Mouse (Mus musculus) CH12.LX (cell line): ENCODE data around the gene Amt. TPM values are rescaled to one million over a fixed set of nuclear protein-coding genes. Genes with fewer than 3 reads are reported as not detected.

ENCODE experiments used
- DNase-seq: peaks from one replicate; pipeline ENCODE4 v3.0.0-alpha.2; 2013; ENCODE audit errors: extremely low read depth
- H3K27ac ChIP-seq: 2 replicates; pipeline ENCODE4 v1.5.1; 2012; ENCODE audit warnings: low read depth, mild to moderate bottlenecking, control low read depth, moderate library complexity; ENCODE audit not compliant: insufficient read depth
- H3K27me3 ChIP-seq: replicated peaks from 2 replicates; pipeline ENCODE3; 2012; ENCODE audit warnings: inconsistent platforms
- H3K36me3 ChIP-seq, 2 experiments: replicated peaks in 1 of 2; 2 replicates each; pipeline versions ENCODE3 to v1.6.1; 2012; ENCODE audit warnings: inconsistent platforms in 1 of 2, low read length in 1 of 2, mild to moderate bottlenecking in 1 of 2, mixed read lengths in 1 of 2, moderate library complexity in 1 of 2; ENCODE audit not compliant: control insufficient read depth in 1 of 2, insufficient read depth in 1 of 2
- H3K4me1 ChIP-seq, 2 experiments: 2 replicates each; pipeline ENCODE4 v1.6.1; 2012; ENCODE audit warnings: inconsistent platforms in 1 of 2, moderate library complexity in 1 of 2; ENCODE audit not compliant: insufficient read depth in 2 of 2, control insufficient read depth in 1 of 2
- H3K4me2 ChIP-seq: 2 replicates; pipeline ENCODE4 v1.6.1; 2012; ENCODE audit warnings: low read depth, mild to moderate bottlenecking, control low read depth; ENCODE audit not compliant: poor library complexity, insufficient read depth, severe bottlenecking
- H3K4me3 ChIP-seq, 3 experiments: fragments of 150-350 bp in 1 of 3; sonication (generic) in 1 of 3; replicated peaks in 1 of 3; 2 replicates each; pipeline versions ENCODE3 to v1.5.1; 2011 to 2012; ENCODE audit warnings: low read depth in 2 of 3, low read length in 2 of 3, mild to moderate bottlenecking in 2 of 3, moderate library complexity in 2 of 3, control low read depth in 1 of 3, improper control_type of control experiment in 1 of 3, inconsistent platforms in 1 of 3, mixed read lengths in 1 of 3; ENCODE audit not compliant: poor library complexity in 1 of 3
- H3K79me2 ChIP-seq: replicated peaks from 2 replicates; pipeline ENCODE4 v1.6.1; 2012; ENCODE audit warnings: mild to moderate bottlenecking, moderate library complexity; ENCODE audit not compliant: control insufficient read depth, poor library complexity, insufficient read depth, severe bottlenecking; ENCODE audit errors: extremely low read depth
- H3K9ac ChIP-seq: 2 replicates; pipeline ENCODE4 v1.6.1; 2012; ENCODE audit warnings: low read depth, mild to moderate bottlenecking, control low read depth, moderate library complexity; ENCODE audit not compliant: insufficient read depth
- H3K9me3 ChIP-seq: replicated peaks from 2 replicates; pipeline ENCODE3; 2012; ENCODE audit warnings: low read length, inconsistent platforms, mixed read lengths
- CHD1 ChIP-seq: IDR thresholded peaks from 2 replicates; pipeline ENCODE4 v1.6.1; 2012; ENCODE audit warnings: low read depth, low read length, improper control_type of control experiment, inconsistent platforms
- CTCF ChIP-seq, 2 experiments: IDR thresholded peaks in 1 of 2; conservative IDR thresholded peaks in 1 of 2; 2 replicates each; pipeline ENCODE4 v1.5.1; 2011 to 2012; ENCODE audit warnings: low read depth in 2 of 2, low read length in 2 of 2, improper control_type of control experiment in 1 of 2, inconsistent platforms in 1 of 2, mild to moderate bottlenecking in 1 of 2, moderate library complexity in 1 of 2
- E2F4 ChIP-seq: IDR thresholded peaks from 2 replicates; pipeline ENCODE4 v1.6.1; 2011; ENCODE audit warnings: low read depth, low read length, improper control_type of control experiment; ENCODE audit not compliant: insufficient replicate concordance
- EP300 ChIP-seq: IDR thresholded peaks from 2 replicates; pipeline ENCODE4 v1.6.1; 2011; ENCODE audit warnings: low read length, improper control_type of control experiment
- ETS1 ChIP-seq: conservative IDR thresholded peaks from 2 replicates; pipeline ENCODE4 v1.6.1; 2012; ENCODE audit warnings: low read depth, mild to moderate bottlenecking, inconsistent platforms, low read length, improper control_type of control experiment, moderate library complexity
- HCFC1 ChIP-seq: IDR thresholded peaks from 2 replicates; pipeline ENCODE4 v1.6.1; 2012; ENCODE audit warnings: low read depth, mild to moderate bottlenecking, inconsistent platforms, low read length, improper control_type of control experiment
- JUN ChIP-seq: IDR thresholded peaks from 2 replicates; pipeline ENCODE4 v1.6.1; 2011; ENCODE audit warnings: low read depth, mild to moderate bottlenecking, low read length, improper control_type of control experiment, moderate library complexity; ENCODE audit not compliant: insufficient read depth
- MAX ChIP-seq: IDR thresholded peaks from 2 replicates; pipeline ENCODE4 v1.6.1; 2011; ENCODE audit warnings: low read length, improper control_type of control experiment
- MEF2A ChIP-seq: IDR thresholded peaks from 2 replicates; pipeline ENCODE4 v1.6.1; 2014; ENCODE audit warnings: low read depth, mild to moderate bottlenecking, inconsistent platforms, low read length, improper control_type of control experiment, borderline replicate concordance
- MYC ChIP-seq: IDR thresholded peaks from 2 replicates; pipeline ENCODE4 v1.6.1; 2011; ENCODE audit warnings: low read depth, mild to moderate bottlenecking, improper control_type of control experiment, low read length
- PAX5 ChIP-seq: IDR thresholded peaks from 2 replicates; pipeline ENCODE4 v1.6.1; 2012; ENCODE audit warnings: low read length, inconsistent platforms, mixed read lengths
- SIN3A ChIP-seq: IDR thresholded peaks from 2 replicates; pipeline ENCODE4 v1.6.1; 2012; ENCODE audit warnings: low read length, improper control_type of control experiment, inconsistent platforms
- USF2 ChIP-seq: conservative IDR thresholded peaks from 2 replicates; pipeline ENCODE4 v1.6.1; 2011; ENCODE audit warnings: low read depth, low read length, improper control_type of control experiment
- ZKSCAN1 ChIP-seq: IDR thresholded peaks from 2 replicates; pipeline ENCODE4 v1.6.1; 2012; ENCODE audit warnings: low read depth, inconsistent platforms, low read length, improper control_type of control experiment, borderline replicate concordance
- dilution Hi-C: fragments of 300-500 bp; cut with MboI; formaldehyde crosslinking; loops from 2 replicates; pipeline ENCODE4 v1.14.3; 2020; ENCODE audit warnings: low sequenced_read_pairs; ENCODE audit not compliant: extremely low pct_unique_long_range_greater_than_20kb, extremely low pct_ligation_motif_present
- in situ Hi-C: fragments of 300-500 bp; cut with MboI; formaldehyde crosslinking; loops from 3 replicates; pipeline ENCODE4 v1.14.3; 2019; ENCODE audit warnings: low sequenced_read_pairs, low pct_ligation_motif_present, low pct_unique_long_range_greater_than_20kb, mixed read lengths
- polyA plus RNA-seq: library from polyadenylated mRNA; unstranded; fragments of >175 nt; gene quantifications from 2 replicates; pipeline ENCODE4 v1.2.1, GENCODE M21; 2012; ENCODE audit warnings: low read depth; ENCODE audit not compliant: insufficient read length
- total RNA-seq, 2 experiments: library from RNA; depleted of rRNA; stranded (reverse); fragments of 300-350 nt in 1 of 2; fragments of >200 nt in 1 of 2; gene quantifications; 2 replicates each; pipeline ENCODE4 v1.2.3; 2012 to 2014

The Amt gene
- total and polyA plus RNA-seq, 3 experiments: 1.1 to 2.7 (median 1.5) TPM

DNA sequence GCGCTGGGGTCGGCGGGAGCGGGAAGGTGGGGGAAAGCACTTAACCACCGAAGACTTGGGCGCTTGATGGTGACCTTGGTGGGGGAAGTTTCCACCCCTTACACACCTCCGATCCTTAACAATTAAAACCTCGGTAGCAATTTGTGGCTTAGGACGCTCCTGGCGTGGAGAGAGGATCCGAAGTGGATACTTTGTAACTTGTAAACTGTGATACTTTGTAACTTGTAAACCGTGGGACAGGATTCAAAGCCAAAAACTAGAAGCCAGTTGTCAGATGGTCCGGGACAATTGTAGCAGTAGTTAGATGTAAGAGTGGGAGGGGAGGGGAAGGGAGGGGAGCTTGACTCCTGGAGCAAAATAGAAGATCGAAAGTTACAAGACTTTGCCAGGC lies 51.6 kb downstream of the Amt start:
- Histone ChIP-seq H3K4me3 (peak overlapping the region; percentile 87 to 97 (median 92)), H3K79me2 (peaks cover 24% of the 10 kb centered on the region), H3K4me2 (peak overlapping the region; percentile 76), H3K9me3 (peaks cover 7% of the 10 kb centered on the region), H3K9ac (peak overlapping the region; percentile 89), H3K27me3 (no peaks in the 10 kb centered on the region), H3K4me1 (peaks cover 0 to 20% of the 10 kb centered on the region in 2 experiments; a peak in 2 of 4 replicates), H3K27ac (no peak overlapping the region), H3K36me3 (peaks cover 24 to 42% of the 10 kb centered on the region in 2 experiments)
- in situ Hi-C loops (no loop called here), dilution Hi-C loops (no loop called here)
- no peak for TF ChIP-seq JUN
- no peak for TF ChIP-seq CTCF (conservative IDR thresholded peaks at IDR 0.05 in 1 of 2, IDR thresholded peaks at IDR 0.05 in 1 of 2; ENCODE audit: low read depth in 2 of 2, low read length in 2 of 2)
- TF ChIP-seq MEF2A: no peak
- TF ChIP-seq SIN3A: no peak
- TF ChIP-seq HCFC1: no peak
- TF ChIP-seq USF2: no peak
- no peak for DNase-seq

DNA sequence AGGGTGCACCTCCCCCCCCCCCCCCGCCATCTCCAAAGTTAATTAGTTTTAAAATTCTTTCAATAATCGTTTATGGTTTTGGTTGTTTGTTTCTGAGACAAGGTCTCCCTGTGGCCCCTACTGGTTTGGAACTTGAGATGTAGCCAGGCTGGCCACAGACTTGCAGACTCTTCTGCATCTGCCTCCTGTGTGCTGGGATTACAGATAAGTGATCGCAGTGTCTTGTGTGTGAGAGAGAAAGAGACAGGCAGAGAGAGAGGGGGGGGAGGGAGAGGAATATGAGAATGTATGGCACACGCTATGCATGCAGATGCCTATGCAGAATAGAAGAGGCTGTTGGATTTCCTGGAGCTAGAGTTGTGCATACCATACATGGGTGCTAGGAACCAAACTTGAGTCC lies 53.1 kb downstream of the Amt start:
- in situ Hi-C loops (no loop called here), dilution Hi-C loops (no loop called here)
- Histone ChIP-seq H3K36me3 (peaks cover 35 to 53% of the 10 kb centered on the region in 2 experiments), H3K27ac (no peak overlapping the region), H3K9me3 (peaks cover 7% of the 10 kb centered on the region), H3K27me3 (no peaks in the 10 kb centered on the region), H3K9ac (no peak overlapping the region), H3K79me2 (peaks cover 24% of the 10 kb centered on the region), H3K4me1 (peaks cover 0 to 17% of the 10 kb centered on the region in 2 experiments; a peak in 2 of 4 replicates), H3K4me2 (no peak overlapping the region), H3K4me3 (no peak overlapping the region)
- DNase-seq: no peak
- no peak for TF ChIP-seq MYC
- TF ChIP-seq EP300: no peak
- no peak for TF ChIP-seq USF2
- no peak for TF ChIP-seq E2F4
- TF ChIP-seq CHD1: no peak
- TF ChIP-seq ZKSCAN1: no peak
- TF ChIP-seq MAX: no peak
- no peak for TF ChIP-seq ETS1
- no peak for TF ChIP-seq PAX5

Other genes starting within 250 kb of the Amt start
Only the 20 nearest of the 21 such genes appear.
- 2.0 and 3.1 TPM in 2 replicates for gene Amigo3, start 243.7 kb upstream of the Amt start, total RNA-seq (2012; rRNA removed)
- gene Amigo3, start 243.7 kb upstream of the Amt start, total RNA-seq (2014; rRNA removed): 1.7 and 2.2 TPM in 2 replicates
- gene Amigo3, start 243.7 kb upstream of the Amt start, polyA plus RNA-seq: 3.3 and 4.4 TPM in 2 replicates
- 33.2 and 59.6 TPM in 2 replicates for gene Mst1, start 216.4 kb upstream of the Amt start, total RNA-seq (2012; rRNA removed)
- gene Mst1, start 216.4 kb upstream of the Amt start, total RNA-seq (2014; rRNA removed): 16.9 and 19.6 TPM in 2 replicates
- 19.7 and 21.4 TPM in 2 replicates for gene Mst1, start 216.4 kb upstream of the Amt start, polyA plus RNA-seq
- gene Rnf123, start 213.5 kb upstream of the Amt start, total RNA-seq (2012; rRNA removed): 28.8 and 32.3 TPM in 2 replicates
- 6.6 and 10.0 TPM in 2 replicates for gene Rnf123, start 213.5 kb upstream of the Amt start, total RNA-seq (2014; rRNA removed)
- 40.4 and 50.0 TPM in 2 replicates for gene Rnf123, start 213.5 kb upstream of the Amt start, polyA plus RNA-seq
- gene Apeh, start 202.2 kb upstream of the Amt start, total RNA-seq (2012; rRNA removed): 69.5 and 75.6 TPM in 2 replicates
- 28.8 and 36.2 TPM in 2 replicates for gene Apeh, start 202.2 kb upstream of the Amt start, total RNA-seq (2014; rRNA removed)
- 53.2 and 66.6 TPM in 2 replicates for gene Apeh, start 202.2 kb upstream of the Amt start, polyA plus RNA-seq
- gene Bsn, start 106.5 kb upstream of the Amt start, total RNA-seq (2012; rRNA removed): 3.6 and 5.6 TPM in 2 replicates
- gene Bsn, start 106.5 kb upstream of the Amt start, total RNA-seq (2014; rRNA removed): 4.0 and 4.4 TPM in 2 replicates
- gene Bsn, start 106.5 kb upstream of the Amt start, polyA plus RNA-seq: 6.6 and 7.8 TPM in 2 replicates
- gene Dag1, start 32.9 kb upstream of the Amt start, total RNA-seq (2012; rRNA removed): 3.7 and 3.9 TPM in 2 replicates
- 1.4 and 1.7 TPM in 2 replicates for gene Dag1, start 32.9 kb upstream of the Amt start, total RNA-seq (2014; rRNA removed)
- 4.3 and 5.7 TPM in 2 replicates for gene Dag1, start 32.9 kb upstream of the Amt start, polyA plus RNA-seq
- gene Nicn1, start 6.4 kb upstream of the Amt start, total RNA-seq (2012; rRNA removed): 9.3 and 12.9 TPM in 2 replicates
- gene Nicn1, start 6.4 kb upstream of the Amt start, total RNA-seq (2014; rRNA removed): 7.4 and 8.5 TPM in 2 replicates
- gene Nicn1, start 6.4 kb upstream of the Amt start, polyA plus RNA-seq: 9.5 and 9.7 TPM in 2 replicates
- 84.0 and 96.9 TPM in 2 replicates for gene Rhoa, start 9.3 kb downstream of the Amt start, total RNA-seq (2012; rRNA removed)
- 231 and 243 TPM in 2 replicates for gene Rhoa, start 9.3 kb downstream of the Amt start, total RNA-seq (2014; rRNA removed)
- gene Rhoa, start 9.3 kb downstream of the Amt start, polyA plus RNA-seq: 308 TPM in 2 replicates
- gene Tcta, start 9.3 kb downstream of the Amt start, total RNA-seq (2012; rRNA removed): 5.0 and 8.7 TPM in 2 replicates
- gene Tcta, start 9.3 kb downstream of the Amt start, total RNA-seq (2014; rRNA removed): 7.3 and 7.4 TPM in 2 replicates
- 3.0 and 5.0 TPM in 2 replicates for gene Tcta, start 9.3 kb downstream of the Amt start, polyA plus RNA-seq
- gene Gpx1, start 42.0 kb downstream of the Amt start, total RNA-seq (2012; rRNA removed): 506 and 595 TPM in 2 replicates
- gene Gpx1, start 42.0 kb downstream of the Amt start, total RNA-seq (2014; rRNA removed): 750 and 883 TPM in 2 replicates
- 694 and 813 TPM in 2 replicates for gene Gpx1, start 42.0 kb downstream of the Amt start, polyA plus RNA-seq
- gene Usp4, start 51.0 kb downstream of the Amt start, total RNA-seq (2012; rRNA removed): 72.8 and 74.6 TPM in 2 replicates
- 50.6 and 52.1 TPM in 2 replicates for gene Usp4, start 51.0 kb downstream of the Amt start, total RNA-seq (2014; rRNA removed)
- 86.3 and 93.5 TPM in 2 replicates for gene Usp4, start 51.0 kb downstream of the Amt start, polyA plus RNA-seq
- gene 1700102P08Rik, start 96.0 kb downstream of the Amt start, total RNA-seq (2012; rRNA removed): 0.21 TPM in 2 replicates
- 0.59 TPM in 1 of 2 replicates, not detected in the other for gene 1700102P08Rik, start 96.0 kb downstream of the Amt start, total RNA-seq (2014; rRNA removed)
- gene 1700102P08Rik, start 96.0 kb downstream of the Amt start, polyA plus RNA-seq: 0.26 TPM in 1 of 2 replicates, not detected in the other
- gene Ccdc36, start 131.6 kb downstream of the Amt start, total RNA-seq (2012; rRNA removed): 0.04 TPM in 2 replicates
- 0.13 and 0.20 TPM in 2 replicates for gene Ccdc36, start 131.6 kb downstream of the Amt start, total RNA-seq (2014; rRNA removed)
- gene Ccdc36, start 131.6 kb downstream of the Amt start, polyA plus RNA-seq: 0.13 TPM in 1 of 2 replicates, not detected in the other
- not detected in 2 replicates for gene BC048562, start 139.6 kb downstream of the Amt start, total RNA-seq (2012; rRNA removed)
- gene BC048562, start 139.6 kb downstream of the Amt start, total RNA-seq (2014; rRNA removed): not detected in 2 replicates
- gene BC048562, start 139.6 kb downstream of the Amt start, polyA plus RNA-seq: not detected in 2 replicates
- gene Ccdc71, start 163.7 kb downstream of the Amt start, total RNA-seq (2012; rRNA removed): 16.1 and 19.3 TPM in 2 replicates
- gene Ccdc71, start 163.7 kb downstream of the Amt start, total RNA-seq (2014; rRNA removed): 13.0 and 14.5 TPM in 2 replicates
- 29.0 and 33.0 TPM in 2 replicates for gene Ccdc71, start 163.7 kb downstream of the Amt start, polyA plus RNA-seq
- 3.1 and 3.5 TPM in 2 replicates for gene Klhdc8b, start 164.7 kb downstream of the Amt start, total RNA-seq (2012; rRNA removed)
- 1.9 and 2.6 TPM in 2 replicates for gene Klhdc8b, start 164.7 kb downstream of the Amt start, total RNA-seq (2014; rRNA removed)
- gene Klhdc8b, start 164.7 kb downstream of the Amt start, polyA plus RNA-seq: 3.4 and 5.2 TPM in 2 replicates
- gene Lamb2, start 182.9 kb downstream of the Amt start, total RNA-seq (2012; rRNA removed): 0.08 and 0.89 TPM in 2 replicates
- gene Lamb2, start 182.9 kb downstream of the Amt start, total RNA-seq (2014; rRNA removed): 0.04 TPM in 1 of 2 replicates, not detected in the other
- 0.11 and 0.17 TPM in 2 replicates for gene Lamb2, start 182.9 kb downstream of the Amt start, polyA plus RNA-seq
- 68.7 and 69.9 TPM in 2 replicates for gene Usp19, start 193.7 kb downstream of the Amt start, total RNA-seq (2012; rRNA removed)
- gene Usp19, start 193.7 kb downstream of the Amt start, total RNA-seq (2014; rRNA removed): 36.5 TPM in 2 replicates
- 84.2 and 106 TPM in 2 replicates for gene Usp19, start 193.7 kb downstream of the Amt start, polyA plus RNA-seq
- 271 and 322 TPM in 2 replicates for gene Qars, start 210.9 kb downstream of the Amt start, total RNA-seq (2012; rRNA removed)
- gene Qars, start 210.9 kb downstream of the Amt start, total RNA-seq (2014; rRNA removed): 188 and 229 TPM in 2 replicates
- gene Qars, start 210.9 kb downstream of the Amt start, polyA plus RNA-seq: 270 and 293 TPM in 2 replicates
- 104 and 115 TPM in 2 replicates for gene Qrich1, start 220.0 kb downstream of the Amt start, total RNA-seq (2012; rRNA removed)
- gene Qrich1, start 220.0 kb downstream of the Amt start, total RNA-seq (2014; rRNA removed): 117 and 118 TPM in 2 replicates
- 61.5 and 72.1 TPM in 2 replicates for gene Qrich1, start 220.0 kb downstream of the Amt start, polyA plus RNA-seq